Mouse (Mus musculus) hindbrain, embryonic 13.5 days (tissue): ENCODE results near the gene Arrdc4. TPM values are rescaled to one million over a fixed set of nuclear protein-coding genes. Genes with fewer than 3 reads are reported as not detected.

Source experiments
- ATAC-seq: fragments of 200-750 bp; cut with Nextera tagmentation; 2 replicates; pipeline ENCODE4 v1.8.0; 2017; ENCODE audit warnings: moderate TSS enrichment; ENCODE audit not compliant: low FRiP score
- H3K27ac ChIP-seq: fragments of 300-500 bp; sonication (generic); 2 replicates; pipeline ENCODE4 v1.5.1; 2015; ENCODE audit warnings: inconsistent platforms, mild to moderate bottlenecking, moderate library complexity
- H3K27me3 ChIP-seq: fragments of 300-500 bp; sonication (generic); 2 replicates; pipeline ENCODE4 v1.6.1; 2015; ENCODE audit warnings: mild to moderate bottlenecking, inconsistent platforms
- H3K36me3 ChIP-seq: fragments of 300-500 bp; sonication (generic); 2 replicates; pipeline ENCODE4 v1.6.1; 2015; ENCODE audit warnings: mild to moderate bottlenecking, inconsistent platforms
- H3K4me1 ChIP-seq: fragments of 300-500 bp; sonication (generic); replicated peaks from 2 replicates; pipeline ENCODE4 v1.6.1; 2015; ENCODE audit warnings: inconsistent platforms
- H3K4me2 ChIP-seq: fragments of 300-500 bp; sonication (generic); 2 replicates; pipeline ENCODE4 v1.6.1; 2015; ENCODE audit warnings: inconsistent platforms, mild to moderate bottlenecking, moderate library complexity
- H3K4me3 ChIP-seq: fragments of 300-500 bp; sonication (generic); 2 replicates; pipeline ENCODE4 v1.5.1; 2015; ENCODE audit warnings: mild to moderate bottlenecking, inconsistent platforms
- H3K9ac ChIP-seq: fragments of 300-500 bp; sonication (generic); 2 replicates; pipeline ENCODE4 v1.6.1; 2015; ENCODE audit warnings: mild to moderate bottlenecking, inconsistent platforms
- H3K9me3 ChIP-seq: fragments of 300-500 bp; sonication (generic); 2 replicates; pipeline ENCODE4 v1.6.1; 2016; ENCODE audit warnings: inconsistent platforms
- WGBS: fragments of 180-500 bp; shearing (Covaris S2); methylation state at CpG from one replicate; pipeline ENCODE4 v1.1.7; 2015; 5-methylcytosine and 5-hydroxymethylcytosine counted together
- polyA plus RNA-seq: library from polyadenylated mRNA; unstranded; fragments of >200 nt; fragmentation: Nextera tagmentation; extraction: Ambion mirVana; gene quantifications from 2 replicates; pipeline ENCODE4 v1.2.1, GENCODE M21; 2015

The Arrdc4 gene
- 25.2 and 26.3 TPM in 2 replicates for polyA plus RNA-seq

DNA sequence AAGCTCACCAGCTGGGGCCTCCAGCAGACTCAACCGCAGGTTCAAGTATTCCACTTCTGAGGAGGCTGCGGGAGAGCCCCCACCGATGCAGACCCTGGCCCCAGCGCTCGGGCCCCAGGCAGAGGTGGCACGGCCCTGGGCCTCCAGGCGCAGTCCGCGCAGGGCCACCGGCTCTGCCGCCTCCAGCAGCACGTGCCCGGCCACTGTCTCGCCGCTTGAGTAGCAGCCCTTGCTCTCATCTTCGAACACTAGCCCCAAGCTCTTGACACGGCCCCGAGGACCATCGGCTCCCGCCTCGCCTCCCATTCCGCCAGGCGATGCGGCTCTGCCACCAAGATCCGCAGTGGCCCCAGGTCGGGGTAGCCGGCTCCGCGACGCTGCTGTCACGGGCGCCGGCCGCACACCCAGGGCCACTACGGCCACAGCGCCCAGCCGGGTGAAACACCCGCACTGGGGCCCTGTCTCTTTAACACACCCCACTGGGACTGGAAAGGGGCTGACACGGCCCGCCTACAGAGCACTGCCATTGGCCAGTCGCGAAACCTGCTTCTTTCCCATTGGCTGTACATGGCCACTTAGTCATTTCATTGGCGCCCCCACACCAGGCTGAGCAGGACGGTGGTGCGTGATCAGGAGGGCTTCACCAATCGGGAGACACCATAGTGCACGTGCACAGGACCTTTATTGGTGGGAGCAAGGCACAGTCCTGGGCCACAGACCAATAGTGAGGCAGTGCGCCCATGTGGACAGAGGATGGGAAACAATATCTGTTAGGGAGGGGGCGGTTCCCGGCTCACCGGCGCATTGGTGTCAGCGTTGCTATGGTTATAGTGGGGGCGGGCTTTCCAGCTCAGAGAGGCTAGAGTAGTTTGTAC is at the start of gene Arrdc4:
Gene Arrdc4 (minus strand): TSS at position 481 of the 875 bp plus-strand sequence.
- Histone ChIP-seq H3K4me2 (peak within 1 kb of the TSS; percentile 89), H3K36me3 (peaks cover 8% of the 10 kb centered on the region), H3K27me3 (no peaks in the 10 kb centered on the region; the same call in 1 of the 2 replicates), H3K9ac (peak within 1 kb of the TSS; percentile 91), H3K4me3 (peak within 1 kb of the TSS; percentile 90), H3K9me3 (no peaks in the 10 kb centered on the region), H3K27ac (peak within 1 kb of the TSS; percentile 86), H3K4me1 (peaks cover 43% of the 10 kb centered on the region)
- under 1% methylated on average over 54 of the region's 54 CpGs for whole genome bisulfite sequencing
- ATAC-seq, result peak; percentile 100

DNA sequence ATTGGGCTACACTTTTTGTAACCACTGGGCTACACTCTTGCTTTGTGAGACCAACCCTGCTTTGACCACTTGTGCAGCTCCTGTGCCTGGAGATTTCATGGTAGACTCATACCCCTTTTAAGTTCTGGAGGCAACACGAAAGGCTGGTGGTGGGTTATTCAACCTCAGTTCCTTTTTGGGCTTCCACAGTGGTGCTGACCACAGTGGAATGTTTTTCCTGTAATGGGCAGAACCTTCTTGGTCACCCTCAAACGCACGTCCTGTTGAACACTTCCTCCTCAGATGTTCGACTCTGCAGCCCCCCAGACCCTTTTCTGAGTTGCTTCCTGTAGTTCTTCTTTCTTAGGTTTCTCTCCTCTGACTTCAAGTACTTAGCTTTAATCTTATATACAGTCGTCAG is 46.5 kb upstream of the Arrdc4 start:
- no peak overlapping the region for H3K4me2 ChIP-seq
- no peak for ATAC-seq
- H3K9me3 ChIP-seq, result no peaks in the 10 kb centered on the region
- H3K27ac ChIP-seq, result no peak overlapping the region
- H3K9ac ChIP-seq, result no peak overlapping the region
- no peak overlapping the region for H3K4me3 ChIP-seq
- H3K36me3 ChIP-seq, result no peaks in the 10 kb centered on the region
- 85% methylated on average over 5 of the region's 5 CpGs for WGBS
- H3K4me1 ChIP-seq, result no peaks in the 10 kb centered on the region
- no peaks in the 10 kb centered on the region for H3K27me3 ChIP-seq

DNA sequence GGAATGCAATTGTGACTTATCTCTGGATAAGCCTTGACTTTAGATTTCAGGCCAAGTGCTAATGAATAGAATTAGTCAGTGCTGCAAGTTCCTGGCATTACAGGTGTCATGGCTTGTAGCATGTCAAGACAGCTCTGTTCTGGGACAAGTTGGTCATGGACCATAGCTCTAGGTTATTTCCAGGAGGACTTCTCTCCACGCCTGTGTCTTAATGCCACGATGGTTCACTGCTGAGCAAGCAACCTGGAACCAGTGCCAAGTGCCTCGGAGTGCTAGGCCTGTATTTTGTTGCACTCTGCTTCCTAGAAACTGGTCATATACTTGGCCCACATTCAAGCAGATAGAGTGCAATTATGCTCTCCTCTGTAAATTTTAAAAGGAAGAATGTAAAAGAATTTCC is 39.7 kb upstream of the Arrdc4 start:
- no peak overlapping the region for H3K9ac ChIP-seq
- ATAC-seq, result no peak
- H3K4me2 ChIP-seq, result no peak overlapping the region
- 87% methylated on average over 3 of the region's 3 CpGs for WGBS
- no peaks in the 10 kb centered on the region for H3K9me3 ChIP-seq
- no peak overlapping the region for H3K27ac ChIP-seq
- H3K27me3 ChIP-seq, result no peaks in the 10 kb centered on the region
- no peaks in the 10 kb centered on the region for H3K36me3 ChIP-seq
- H3K4me1 ChIP-seq, result no peaks in the 10 kb centered on the region
- no peak overlapping the region for H3K4me3 ChIP-seq

DNA sequence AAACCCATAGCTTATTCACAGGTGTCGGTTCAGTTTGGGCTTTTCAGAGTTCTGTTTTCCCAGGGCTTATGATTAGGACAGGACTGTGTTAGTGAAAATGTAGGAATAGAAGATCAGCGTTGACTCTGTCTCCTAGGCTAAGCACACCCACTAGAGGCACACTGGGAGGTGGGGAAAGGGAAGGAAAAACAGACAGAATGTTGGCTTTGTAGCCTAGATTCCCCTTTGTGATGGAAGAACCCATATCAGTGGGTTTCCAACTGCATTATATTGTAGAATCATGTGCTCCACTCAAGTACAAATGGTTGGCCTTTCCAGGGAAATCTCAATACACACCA is 22.7 kb upstream of the Arrdc4 start:
- H3K9ac ChIP-seq, result no peak overlapping the region
- no peak for ATAC-seq

DNA sequence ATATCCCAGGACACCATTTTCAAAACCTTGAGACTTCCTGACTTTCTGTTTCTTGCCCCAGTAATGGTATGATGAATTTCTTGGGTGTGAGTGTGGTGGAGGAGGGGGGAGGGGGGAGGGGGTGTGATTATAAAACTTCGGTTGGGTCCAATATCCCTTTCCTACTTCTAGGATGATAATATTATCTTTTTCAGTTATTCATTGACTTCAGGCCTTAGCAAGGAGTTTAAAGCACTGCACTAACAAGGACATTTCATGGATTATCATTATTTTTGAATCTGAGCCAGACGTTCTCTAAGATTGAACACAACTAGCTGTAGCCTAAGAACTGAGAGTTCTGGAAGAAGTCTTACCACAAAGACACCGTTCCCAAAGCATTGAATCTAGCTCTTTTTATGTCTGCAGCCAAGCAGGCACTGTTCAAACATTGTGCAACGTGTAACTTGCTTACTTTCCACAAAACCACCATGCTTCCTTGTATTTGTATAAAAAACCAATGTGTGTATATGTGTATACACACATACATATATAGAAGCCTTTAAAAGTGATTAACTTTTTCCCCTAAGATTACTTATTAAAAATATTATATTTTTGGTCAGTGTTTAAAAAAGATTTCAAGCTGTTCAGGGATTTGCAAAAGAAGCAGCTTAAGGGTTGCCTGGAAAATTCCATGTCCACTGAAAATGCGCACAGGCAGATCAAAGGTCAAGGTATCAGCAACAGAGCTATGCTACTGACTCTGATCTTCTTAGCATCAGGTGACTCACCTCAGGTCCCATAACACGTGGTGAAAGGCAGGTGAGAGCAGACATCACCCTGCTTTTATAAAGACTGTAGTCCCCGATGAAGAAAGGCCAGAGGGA is 22.1 kb upstream of the Arrdc4 start:
- no peaks in the 10 kb centered on the region for H3K27me3 ChIP-seq
- WGBS, result 75% methylated on average over 7 of the region's 7 CpGs
- H3K4me3 ChIP-seq, result no peak overlapping the region
- no peaks in the 10 kb centered on the region for H3K36me3 ChIP-seq
- H3K4me1 ChIP-seq, result no peaks in the 10 kb centered on the region
- no peak overlapping the region for H3K27ac ChIP-seq
- H3K9ac ChIP-seq, result no peak overlapping the region
- no peak for ATAC-seq
- no peak overlapping the region for H3K4me2 ChIP-seq
- H3K9me3 ChIP-seq, result no peaks in the 10 kb centered on the region

More for the DNA sequence above, 22.7 kb upstream of the Arrdc4 start:
- Histone ChIP-seq H3K9me3 (no peaks in the 10 kb centered on the region), H3K27ac (no peak overlapping the region), H3K36me3 (no peaks in the 10 kb centered on the region), H3K4me1 (no peaks in the 10 kb centered on the region), H3K4me3 (no peak overlapping the region), H3K27me3 (no peaks in the 10 kb centered on the region), H3K4me2 (no peak overlapping the region)
- 83% methylated on average over 2 of the region's 2 CpGs for WGBS

DNA sequence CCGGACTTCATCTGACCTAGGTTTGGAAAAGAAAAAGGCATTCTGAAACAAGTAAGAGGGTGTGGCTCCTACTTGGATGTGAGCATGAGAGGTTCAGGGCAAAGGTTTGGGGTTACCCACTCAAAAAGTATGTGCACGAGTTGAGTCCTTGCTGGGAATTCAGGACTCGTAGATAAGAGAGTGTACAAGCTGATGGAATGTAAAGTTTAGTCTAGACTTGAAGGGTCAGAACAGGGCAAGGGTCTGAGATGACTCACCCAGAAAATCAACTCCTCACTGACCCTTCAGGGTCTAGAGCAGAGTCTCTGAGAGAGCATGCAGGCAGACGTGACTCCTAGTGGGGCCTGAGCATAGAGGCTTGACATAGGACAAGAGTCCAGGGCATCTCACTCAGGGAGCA is 16.9 kb upstream of the Arrdc4 start:
- H3K4me1 ChIP-seq, result no peaks in the 10 kb centered on the region
- no peaks in the 10 kb centered on the region for H3K27me3 ChIP-seq
- H3K9me3 ChIP-seq, result no peaks in the 10 kb centered on the region
- no peak for ATAC-seq
- no peak overlapping the region for H3K27ac ChIP-seq
- no peak overlapping the region for H3K4me3 ChIP-seq
- H3K36me3 ChIP-seq, result no peaks in the 10 kb centered on the region
- no peak overlapping the region for H3K9ac ChIP-seq
- 88% methylated on average over 4 of the region's 4 CpGs for WGBS
- no peak overlapping the region for H3K4me2 ChIP-seq

DNA sequence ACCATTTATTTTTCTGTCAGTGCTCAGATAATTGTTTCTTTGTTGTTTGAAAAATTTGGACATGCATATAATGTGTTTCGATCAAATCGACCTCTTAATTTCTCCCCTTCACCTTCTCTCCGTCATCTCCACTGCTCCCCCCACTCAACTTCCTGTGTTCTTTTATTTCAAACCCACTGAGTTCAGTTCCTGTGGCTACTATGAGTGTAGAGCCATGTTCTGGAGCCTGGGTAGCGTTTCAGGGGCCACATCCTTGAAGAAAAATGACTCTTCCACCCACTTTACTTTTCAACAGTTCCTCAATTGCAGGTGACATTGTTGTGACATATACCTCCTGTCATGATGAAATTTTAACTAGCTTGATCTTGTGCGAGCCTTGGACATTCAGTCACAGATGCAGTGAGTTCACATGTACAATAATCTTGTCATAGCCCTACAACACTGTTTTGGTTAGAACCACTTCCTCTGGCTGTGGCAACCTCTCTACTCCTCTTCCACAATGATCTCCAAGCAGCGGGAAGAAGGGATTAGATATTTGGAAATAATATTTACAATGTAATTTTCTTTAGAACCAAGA is 10.2 kb upstream of the Arrdc4 start:
- ATAC-seq, result no peak
- no peak overlapping the region for H3K9ac ChIP-seq
- H3K36me3 ChIP-seq, result no peaks in the 10 kb centered on the region
- 0 out of 2 replicates have a peak, but pooled peaks cover 3% of the 10 kb centered on the region for H3K27me3 ChIP-seq
- no peak overlapping the region for H3K27ac ChIP-seq
- no peak overlapping the region for H3K4me3 ChIP-seq
- H3K4me1 ChIP-seq, result no peaks in the 10 kb centered on the region
- no peak overlapping the region for H3K4me2 ChIP-seq
- WGBS, result 86% methylated on average over 6 of the region's 6 CpGs
- H3K9me3 ChIP-seq, result no peaks in the 10 kb centered on the region

DNA sequence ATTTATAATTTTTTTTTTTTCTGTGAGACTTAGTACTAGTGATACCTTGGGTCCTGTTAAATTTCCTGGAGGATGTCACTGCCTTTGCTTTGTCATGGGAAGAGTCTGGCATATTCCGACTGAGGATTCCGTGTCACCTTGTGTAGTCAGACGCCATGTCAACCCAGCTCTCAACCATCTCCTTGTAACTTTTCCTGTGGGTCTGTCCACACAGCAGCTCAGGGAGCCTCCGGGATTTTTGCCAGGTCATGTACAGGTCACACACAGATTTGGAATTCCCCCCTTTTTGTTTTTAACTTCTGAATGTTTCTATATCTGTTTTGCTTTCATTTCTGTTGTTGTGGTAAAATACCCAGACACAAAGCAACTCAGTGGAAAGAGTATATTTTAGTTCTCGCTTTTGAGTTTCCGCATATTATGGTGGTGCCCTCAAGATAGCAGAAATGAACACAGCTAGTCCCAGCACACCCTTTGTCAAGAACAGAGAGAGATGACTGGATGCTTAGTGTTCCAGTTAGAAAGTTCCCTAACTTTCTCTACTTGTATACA is 7.7 kb upstream of the Arrdc4 start:
- H3K27ac ChIP-seq, result no peak overlapping the region
- no peak for ATAC-seq
- no peak overlapping the region for H3K4me3 ChIP-seq
- no peak overlapping the region for H3K4me2 ChIP-seq
- no peaks in the 10 kb centered on the region for H3K36me3 ChIP-seq
- H3K9me3 ChIP-seq, result no peaks in the 10 kb centered on the region
- H3K4me1 ChIP-seq, result no peaks in the 10 kb centered on the region
- 93% methylated on average over 6 of the region's 6 CpGs for WGBS
- 0 out of 2 replicates have a peak, but pooled peaks cover 3% of the 10 kb centered on the region for H3K27me3 ChIP-seq
- H3K9ac ChIP-seq, result no peak overlapping the region

DNA sequence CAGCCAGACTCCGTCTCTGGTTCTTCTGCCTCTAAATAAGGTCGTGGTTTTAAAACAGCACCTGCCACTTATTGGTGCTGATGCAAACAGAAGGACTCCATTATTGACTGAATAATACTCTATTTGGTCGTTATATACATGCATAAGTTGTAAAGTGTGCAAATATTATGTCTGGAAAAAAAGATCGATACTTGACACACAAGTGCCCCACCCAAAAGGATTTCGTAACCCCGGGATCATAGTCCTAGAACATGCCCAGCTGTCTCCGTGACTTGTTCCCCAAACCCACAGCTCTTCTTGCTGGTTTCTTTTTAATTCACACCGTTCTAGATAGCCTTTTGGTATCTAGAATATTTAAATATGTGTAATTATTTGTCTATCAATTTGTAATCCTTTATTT is 878 bp upstream of the Arrdc4 start:
- WGBS, result 77% methylated on average over 8 of the region's 8 CpGs
- Histone ChIP-seq H3K4me3 (peak overlapping the region; percentile 28), H3K4me2 (peak overlapping the region; percentile 89), H3K9ac (no peak overlapping the region), H3K36me3 (no peaks in the 10 kb centered on the region), H3K4me1 (peaks cover 35% of the 10 kb centered on the region), H3K27me3 (no peaks in the 10 kb centered on the region; the same call in 1 of the 2 replicates), H3K27ac (no peak overlapping the region), H3K9me3 (no peaks in the 10 kb centered on the region)
- no peak for ATAC-seq

DNA sequence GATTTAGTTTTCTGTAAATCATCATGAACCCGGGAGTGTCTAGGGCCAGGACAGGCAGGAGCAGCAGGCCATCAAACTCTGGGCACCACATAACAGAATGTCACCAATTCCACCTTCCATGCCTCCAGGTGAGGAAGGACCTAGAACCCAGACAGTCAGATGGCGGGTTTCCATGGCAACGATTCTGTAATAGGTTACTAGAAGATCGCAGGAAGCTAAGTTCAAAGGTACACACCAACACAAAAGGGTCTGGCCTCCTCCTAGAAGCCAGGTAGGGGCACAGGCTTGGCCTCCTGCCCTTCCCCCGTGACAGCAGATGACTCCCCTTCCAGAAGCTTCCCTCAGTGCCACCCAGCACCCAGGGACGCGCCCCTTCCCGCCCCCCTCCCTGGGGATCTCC is 680 bp downstream of the Arrdc4 start:
- no peak for ATAC-seq
- 21% methylated on average over 8 of the region's 8 CpGs for WGBS

DNA sequence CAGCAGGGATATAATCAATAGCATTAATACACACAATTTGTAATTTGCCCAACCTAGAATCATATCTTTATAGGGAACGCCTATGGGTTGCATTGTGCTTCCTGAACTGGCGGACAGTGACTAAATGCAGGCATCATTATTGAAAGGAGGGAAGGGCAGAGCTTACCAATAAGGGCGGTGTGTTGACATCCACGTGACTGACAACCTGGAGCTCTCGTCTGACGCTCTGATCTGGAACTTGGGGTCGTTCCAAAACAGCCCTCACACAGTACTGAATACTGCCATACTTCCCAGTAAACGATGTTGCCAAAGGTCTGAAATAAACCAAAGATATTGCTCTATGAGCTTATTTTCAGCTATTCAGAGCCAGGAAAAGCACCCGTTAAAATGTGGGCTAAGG is 4.4 kb downstream of the Arrdc4 start:
- no peak for ATAC-seq
- Histone ChIP-seq H3K27me3 (no peaks in the 10 kb centered on the region), H3K4me3 (no peak overlapping the region), H3K9me3 (no peaks in the 10 kb centered on the region), H3K36me3 (peaks cover 46% of the 10 kb centered on the region), H3K4me2 (no peak overlapping the region), H3K9ac (no peak overlapping the region), H3K27ac (no peak overlapping the region), H3K4me1 (peaks cover 39% of the 10 kb centered on the region)
- 76% methylated on average over 9 of the region's 9 CpGs for WGBS

More for the DNA sequence above, 680 bp downstream of the Arrdc4 start:
- peak overlapping the region; percentile 90 for H3K4me3 ChIP-seq
- peak overlapping the region; percentile 89 for H3K4me2 ChIP-seq
- peaks cover 11% of the 10 kb centered on the region for H3K36me3 ChIP-seq
- peak overlapping the region; percentile 91 for H3K9ac ChIP-seq
- H3K27ac ChIP-seq, result peak overlapping the region; percentile 86
- H3K9me3 ChIP-seq, result no peaks in the 10 kb centered on the region
- H3K27me3 ChIP-seq, result no peaks in the 10 kb centered on the region; the same call in 1 of the 2 replicates
- H3K4me1 ChIP-seq, result peaks cover 43% of the 10 kb centered on the region

DNA sequence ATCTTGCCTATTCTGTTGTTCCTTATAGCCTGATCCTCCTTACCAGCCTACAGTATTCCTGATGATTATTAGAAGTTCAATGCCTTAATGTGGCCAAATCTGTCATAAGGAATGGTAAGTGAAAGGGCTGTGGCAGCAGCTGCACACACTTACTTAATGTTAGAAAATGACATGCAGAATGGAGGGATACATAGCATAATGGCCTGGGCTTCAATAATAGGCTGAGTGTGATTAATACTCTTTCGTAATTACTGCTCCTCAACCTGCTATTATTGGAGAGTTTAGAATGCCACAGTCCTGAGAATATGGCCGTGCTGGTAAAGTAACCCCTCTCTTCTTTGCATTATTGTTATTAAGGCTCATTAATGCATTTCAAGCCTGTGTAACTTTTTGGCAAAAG is 4.8 kb downstream of the Arrdc4 start:
- H3K9me3 ChIP-seq, result no peaks in the 10 kb centered on the region
- H3K36me3 ChIP-seq, result peaks cover 51% of the 10 kb centered on the region
- no peak overlapping the region for H3K27ac ChIP-seq
- no peak overlapping the region for H3K4me3 ChIP-seq
- H3K4me1 ChIP-seq, result peaks cover 38% of the 10 kb centered on the region
- no peak overlapping the region for H3K9ac ChIP-seq
- no peak overlapping the region for H3K4me2 ChIP-seq
- H3K27me3 ChIP-seq, result no peaks in the 10 kb centered on the region
- ATAC-seq, result no peak
- WGBS, result 72% methylated on average over 2 of the region's 2 CpGs
